Mouse (Mus musculus): ENCODE data around the gene B4galt2. TPM values are rescaled to one million over a fixed set of nuclear protein-coding genes. Genes with fewer than 3 reads are reported as not detected.

The B4galt2 gene
- polyA plus RNA-seq, 1 experiment from 2014 or later = 9.1 TPM

- ATAC-seq (replicated peaks; ENCODE audit: insufficient number of reproducible peaks, insufficient read depth, low FRiP score, low read depth) = peak; percentile 81
- Histone ChIP-seq H3K4me1 (replicated peaks) (peaks cover 41% of the 10 kb centered on the region), H3K9me3 (replicated peaks) (no peaks in the 10 kb centered on the region), H3K4me3 (peak within 1 kb of the TSS; percentile 88), H3K27ac (peak within 1 kb of the TSS; percentile 62), H3K9ac (peak within 1 kb of the TSS; percentile 93), H3K36me3 (peaks cover 21% of the 10 kb centered on the region), H3K27me3 (no peaks in the 10 kb centered on the region), H3K4me2 (peak within 1 kb of the TSS; percentile 89)
- WGBS = under 1% methylated on average over 37 of the region's 37 CpGs
Observed at GRCm38 (mm10) chr4:117887133-117887532, 3.8 kb upstream of the B4galt2 start, which contains the start of gene Atp6v0b. Gene Atp6v0b (minus strand): TSS chr4:117887333.

GRCm38 (mm10) chr4:117886644-117887043, 3.4 kb upstream of the B4galt2 start:
- H3K9me3 ChIP-seq (replicated peaks) = no peaks in the 10 kb centered on the region
- no peak for ATAC-seq (replicated peaks; ENCODE audit: insufficient number of reproducible peaks, insufficient read depth, low FRiP score, low read depth)
- 2% methylated on average over 24 of the region's 24 CpGs for WGBS
- H3K4me1 ChIP-seq (replicated peaks) = peaks cover 40% of the 10 kb centered on the region
- H3K9ac ChIP-seq = peak overlapping the region; percentile 93
- peaks cover 21% of the 10 kb centered on the region for H3K36me3 ChIP-seq
- H3K4me3 ChIP-seq = peak overlapping the region; percentile 88
- peak overlapping the region; percentile 62 for H3K27ac ChIP-seq
- H3K4me2 ChIP-seq = peak overlapping the region; percentile 89
- H3K27me3 ChIP-seq = no peaks in the 10 kb centered on the region

- Histone ChIP-seq H3K4me1 (replicated peaks) (peaks cover 35% of the 10 kb centered on the region), H3K9ac (0 out of 2 replicates have a peak overlapping the region, but pooled peaks have one; percentile 93), H3K4me3 (peak overlapping the region; percentile 88), H3K4me2 (peak overlapping the region; percentile 89), H3K36me3 (peaks cover 21% of the 10 kb centered on the region), H3K9me3 (replicated peaks) (no peaks in the 10 kb centered on the region), H3K27ac (no peak overlapping the region), H3K27me3 (no peaks in the 10 kb centered on the region)
- 74% methylated on average over 9 of the region's 9 CpGs for WGBS
- ATAC-seq (replicated peaks; ENCODE audit: insufficient number of reproducible peaks, insufficient read depth, low FRiP score, low read depth) = no peak
Observed at GRCm38 (mm10) chr4:117885994-117886393, 2.7 kb upstream of the B4galt2 start.

- peaks cover 32% of the 10 kb centered on the region for H3K4me1 ChIP-seq (replicated peaks)
- 93% methylated on average over 10 of the region's 10 CpGs for WGBS
- no peaks in the 10 kb centered on the region for H3K9me3 ChIP-seq (replicated peaks)
- H3K27me3 ChIP-seq = no peaks in the 10 kb centered on the region
- no peak overlapping the region for H3K9ac ChIP-seq
- H3K4me3 ChIP-seq = no peak overlapping the region
- no peak for ATAC-seq (replicated peaks; ENCODE audit: insufficient number of reproducible peaks, insufficient read depth, low FRiP score, low read depth)
- no peak overlapping the region for H3K4me2 ChIP-seq
- H3K36me3 ChIP-seq = peaks cover 19% of the 10 kb centered on the region
- no peak overlapping the region for H3K27ac ChIP-seq
Observed at GRCm38 (mm10) chr4:117885093-117885492, 1.8 kb upstream of the B4galt2 start.

GRCm38 (mm10) chr4:117884146-117884545, 859 bp upstream of the B4galt2 start:
- Histone ChIP-seq H3K27me3 (no peaks in the 10 kb centered on the region), H3K4me3 (no peak overlapping the region)
- 100% methylated on average over 1 of the region's 1 CpGs for WGBS

GRCm38 (mm10) chr4:117878703-117879102, 4.6 kb downstream of the B4galt2 start:
- Histone ChIP-seq H3K4me3 (no peak overlapping the region), H3K36me3 (peaks cover 7% of the 10 kb centered on the region; the same call in 1 of the 2 replicates), H3K4me2 (no peak overlapping the region), H3K9ac (no peak overlapping the region), H3K27me3 (no peaks in the 10 kb centered on the region), H3K9me3 (replicated peaks) (no peaks in the 10 kb centered on the region), H3K4me1 (replicated peaks) (peaks cover 16% of the 10 kb centered on the region), H3K27ac (no peak overlapping the region)
- WGBS = 69% methylated on average over 5 of the region's 5 CpGs
- ATAC-seq (replicated peaks; ENCODE audit: insufficient number of reproducible peaks, insufficient read depth, low FRiP score, low read depth) = no peak

More at GRCm38 (mm10) chr4:117884146-117884545, 859 bp upstream of the B4galt2 start:
- H3K27ac ChIP-seq = no peak overlapping the region
- H3K9me3 ChIP-seq (replicated peaks) = no peaks in the 10 kb centered on the region
- H3K4me2 ChIP-seq = peak overlapping the region; percentile 91
- no peak for ATAC-seq (replicated peaks; ENCODE audit: insufficient number of reproducible peaks, insufficient read depth, low FRiP score, low read depth)
- H3K9ac ChIP-seq = 0 out of 2 replicates have a peak overlapping the region, but pooled peaks have one; percentile 84
- H3K4me1 ChIP-seq (replicated peaks) = peaks cover 32% of the 10 kb centered on the region
- peaks cover 16% of the 10 kb centered on the region for H3K36me3 ChIP-seq

GRCm38 (mm10) chr4:117878301-117878700, 5.0 kb downstream of the B4galt2 start:
- no peak overlapping the region for H3K4me3 ChIP-seq
- no peak for ATAC-seq (replicated peaks; ENCODE audit: insufficient number of reproducible peaks, insufficient read depth, low FRiP score, low read depth)
- no peak overlapping the region for H3K4me2 ChIP-seq
- H3K36me3 ChIP-seq = peaks cover 7% of the 10 kb centered on the region; the same call in 1 of the 2 replicates
- H3K4me1 ChIP-seq (replicated peaks) = peaks cover 12% of the 10 kb centered on the region
- WGBS = 49% methylated on average over 10 of the region's 10 CpGs
- no peaks in the 10 kb centered on the region for H3K27me3 ChIP-seq
- no peak overlapping the region for H3K27ac ChIP-seq
- no peak overlapping the region for H3K9ac ChIP-seq
- no peaks in the 10 kb centered on the region for H3K9me3 ChIP-seq (replicated peaks)

- H3K36me3 ChIP-seq = peaks cover 7% of the 10 kb centered on the region; the same call in 1 of the 2 replicates
- H3K9me3 ChIP-seq (replicated peaks) = no peaks in the 10 kb centered on the region
- H3K4me3 ChIP-seq = no peak overlapping the region
- no peak overlapping the region for H3K27ac ChIP-seq
- WGBS = 89% methylated on average over 9 of the region's 9 CpGs
- H3K4me1 ChIP-seq (replicated peaks) = peaks cover 14% of the 10 kb centered on the region
- no peak overlapping the region for H3K4me2 ChIP-seq
- H3K27me3 ChIP-seq = no peaks in the 10 kb centered on the region
- ATAC-seq (replicated peaks; ENCODE audit: insufficient number of reproducible peaks, insufficient read depth, low FRiP score, low read depth) = no peak
- no peak overlapping the region for H3K9ac ChIP-seq
Observed at GRCm38 (mm10) chr4:117873615-117874014, 9.7 kb downstream of the B4galt2 start.

GRCm38 (mm10) chr4:117872471-117872886, 10.8 kb downstream of the B4galt2 start, which contains the start of gene Ccdc24:
Gene Ccdc24 (minus strand): TSS chr4:117872557.
- peaks cover 13% of the 10 kb centered on the region for H3K4me1 ChIP-seq (replicated peaks)
- peaks cover 7% of the 10 kb centered on the region; the same call in 1 of the 2 replicates for H3K36me3 ChIP-seq
- H3K27ac ChIP-seq = no peak within 1 kb of the TSS
- peak; percentile 16; the same call in 1 of the 2 replicates for ATAC-seq (replicated peaks; ENCODE audit: insufficient number of reproducible peaks, insufficient read depth, low FRiP score, low read depth)
- no peaks in the 10 kb centered on the region for H3K9me3 ChIP-seq (replicated peaks)
- H3K27me3 ChIP-seq = peaks cover 3% of the 10 kb centered on the region; the same call in 1 of the 2 replicates
- WGBS = 13% methylated on average over 14 of the region's 14 CpGs
- peak within 1 kb of the TSS; percentile 63 for H3K4me2 ChIP-seq
- H3K4me3 ChIP-seq = peak within 1 kb of the TSS; percentile 38
- peak within 1 kb of the TSS; percentile 29; the same call in 1 of the 2 replicates for H3K9ac ChIP-seq

- no peak overlapping the region for H3K4me3 ChIP-seq
- H3K27me3 ChIP-seq = peaks cover 9% of the 10 kb centered on the region
- H3K27ac ChIP-seq = no peak overlapping the region
- no peak overlapping the region for H3K9ac ChIP-seq
- WGBS = 57% methylated on average over 7 of the region's 7 CpGs
- H3K4me2 ChIP-seq = peak overlapping the region; percentile 63; the same call in 1 of the 2 replicates
- no peaks in the 10 kb centered on the region for H3K9me3 ChIP-seq (replicated peaks)
- ATAC-seq (replicated peaks; ENCODE audit: insufficient number of reproducible peaks, insufficient read depth, low FRiP score, low read depth) = no peak
- H3K36me3 ChIP-seq = 0 out of 2 replicates have a peak, but pooled peaks cover 7% of the 10 kb centered on the region
- H3K4me1 ChIP-seq (replicated peaks) = peaks cover 14% of the 10 kb centered on the region
Observed at GRCm38 (mm10) chr4:117871787-117872186, 11.5 kb downstream of the B4galt2 start.

GRCm38 (mm10) chr4:117870437-117870836, 12.8 kb downstream of the B4galt2 start:
- Histone ChIP-seq H3K4me3 (no peak overlapping the region), H3K9me3 (replicated peaks) (no peaks in the 10 kb centered on the region), H3K27me3 (peaks cover 10% of the 10 kb centered on the region), H3K27ac (no peak overlapping the region), H3K36me3 (no peaks in the 10 kb centered on the region), H3K4me2 (no peak overlapping the region), H3K9ac (no peak overlapping the region), H3K4me1 (replicated peaks) (peaks cover 25% of the 10 kb centered on the region)
- 53% methylated on average over 1 of the region's 1 CpGs for WGBS
- ATAC-seq (replicated peaks; ENCODE audit: insufficient number of reproducible peaks, insufficient read depth, low FRiP score, low read depth) = no peak

GRCm38 (mm10) chr4:117869317-117869716, 14.0 kb downstream of the B4galt2 start:
- H3K4me2 ChIP-seq = no peak overlapping the region
- H3K27me3 ChIP-seq = peaks cover 10% of the 10 kb centered on the region
- H3K9me3 ChIP-seq (replicated peaks) = no peaks in the 10 kb centered on the region
- H3K4me1 ChIP-seq (replicated peaks) = peaks cover 25% of the 10 kb centered on the region
- H3K4me3 ChIP-seq = no peak overlapping the region
- no peak overlapping the region for H3K9ac ChIP-seq
- 62% methylated on average over 9 of the region's 9 CpGs for WGBS
- no peak for ATAC-seq (replicated peaks; ENCODE audit: insufficient number of reproducible peaks, insufficient read depth, low FRiP score, low read depth)
- no peak overlapping the region for H3K27ac ChIP-seq
- no peaks in the 10 kb centered on the region for H3K36me3 ChIP-seq
